Mouse (Mus musculus) CH12.LX (cell line): ENCODE measurements around the gene Ncoa5.

Experiments used
- CTCF ChIP-seq, 2 experiments: IDR thresholded peaks in 1 of 2; conservative IDR thresholded peaks in 1 of 2; 2 replicates each; pipeline ENCODE4 v1.5.1; 2011 to 2012; ENCODE audit warnings: low read depth in 2 of 2, low read length in 2 of 2, improper control_type of control experiment in 1 of 2, inconsistent platforms in 1 of 2, mild to moderate bottlenecking in 1 of 2, moderate library complexity in 1 of 2
- E2F4 ChIP-seq: IDR thresholded peaks from 2 replicates; pipeline ENCODE4 v1.6.1; 2011; ENCODE audit warnings: low read depth, low read length, improper control_type of control experiment; ENCODE audit not compliant: insufficient replicate concordance
- GABPA ChIP-seq: IDR thresholded peaks from 2 replicates; pipeline ENCODE4 v1.6.1; 2012; ENCODE audit warnings: low read depth, low read length, improper control_type of control experiment, inconsistent platforms; ENCODE audit not compliant: insufficient replicate concordance
- MAX ChIP-seq: IDR thresholded peaks from 2 replicates; pipeline ENCODE4 v1.6.1; 2011; ENCODE audit warnings: low read length, improper control_type of control experiment
- MAZ ChIP-seq: IDR thresholded peaks from 2 replicates; pipeline ENCODE4 v1.6.1; 2012; ENCODE audit warnings: low read depth, mild to moderate bottlenecking, inconsistent platforms, low read length, improper control_type of control experiment, moderate library complexity
- PAX5 ChIP-seq: IDR thresholded peaks from 2 replicates; pipeline ENCODE4 v1.6.1; 2012; ENCODE audit warnings: low read length, inconsistent platforms, mixed read lengths
- POLR2A ChIP-seq: IDR thresholded peaks from 2 replicates; pipeline ENCODE4 v1.6.1; 2011; ENCODE audit warnings: low read depth, mild to moderate bottlenecking, improper control_type of control experiment, low read length
- RAD21 ChIP-seq: IDR thresholded peaks from 2 replicates; pipeline ENCODE4 v1.6.1; 2011; ENCODE audit warnings: low read depth, mild to moderate bottlenecking, low read length, improper control_type of control experiment, moderate library complexity
- SIN3A ChIP-seq: IDR thresholded peaks from 2 replicates; pipeline ENCODE4 v1.6.1; 2012; ENCODE audit warnings: low read length, improper control_type of control experiment, inconsistent platforms
- SMC3 ChIP-seq: IDR thresholded peaks from 2 replicates; pipeline ENCODE4 v1.6.1; 2011; ENCODE audit warnings: low read depth, low read length, improper control_type of control experiment
- USF1 ChIP-seq: IDR thresholded peaks from 2 replicates; pipeline ENCODE4 v1.6.1; 2014; ENCODE audit warnings: low read depth, mild to moderate bottlenecking, inconsistent platforms, low read length, improper control_type of control experiment

- no peak for TF ChIP-seq MAX
- TF ChIP-seq RAD21: no peak
- TF ChIP-seq USF1: no peak
- no peak for TF ChIP-seq POLR2A
- no peak for TF ChIP-seq PAX5
- TF ChIP-seq GABPA: no peak
- no peak for TF ChIP-seq SMC3
- no peak for TF ChIP-seq SIN3A
- TF ChIP-seq E2F4: no peak
- TF ChIP-seq CTCF (conservative IDR thresholded peaks at IDR 0.05 in 1 of 2, IDR thresholded peaks at IDR 0.05 in 1 of 2; ENCODE audit: low read depth in 2 of 2, low read length in 2 of 2): no peak
- no peak for TF ChIP-seq MAZ
Measured at GRCm38 (mm10) chr2:165061638-165062433, 27.2 kb upstream of the Ncoa5 start.
